Mouse (Mus musculus) stomach, embryonic 15.5 days (tissue): ENCODE measurements around the gene Sec23ip. TPM values are rescaled to one million over a fixed set of nuclear protein-coding genes. Genes with fewer than 3 reads are reported as not detected.
A peak's percentile ranks its signal among the peaks of the same experiment; 100 is the strongest.

Source experiments
- ATAC-seq: fragments of 200-750 bp; cut with Nextera tagmentation; 2 replicates; pipeline ENCODE4 v1.8.0; 2017; ENCODE audit warnings: low read depth, moderate number of reproducible peaks, moderate TSS enrichment; ENCODE audit not compliant: insufficient read depth, low FRiP score
- H3K27ac ChIP-seq: fragments of 300-500 bp; sonication (generic); 2 replicates; pipeline ENCODE4 v1.5.1; 2015; ENCODE audit warnings: mild to moderate bottlenecking, inconsistent platforms
- H3K27me3 ChIP-seq: fragments of 300-500 bp; sonication (generic); replicated peaks from 2 replicates; pipeline ENCODE4 v1.6.1; 2015; ENCODE audit warnings: inconsistent platforms
- H3K36me3 ChIP-seq: fragments of 300-500 bp; sonication (generic); 2 replicates; pipeline ENCODE4 v1.6.1; 2015; ENCODE audit warnings: inconsistent platforms
- H3K4me1 ChIP-seq: fragments of 300-500 bp; sonication (generic); 2 replicates; pipeline ENCODE4 v1.6.1; 2015; ENCODE audit warnings: inconsistent platforms
- H3K4me2 ChIP-seq: fragments of 300-500 bp; sonication (generic); 2 replicates; pipeline ENCODE4 v1.6.1; 2015; ENCODE audit warnings: mild to moderate bottlenecking, inconsistent platforms
- H3K4me3 ChIP-seq: fragments of 300-500 bp; sonication (generic); replicated peaks from 2 replicates; pipeline ENCODE4 v1.5.1; 2015; ENCODE audit warnings: inconsistent platforms
- H3K9ac ChIP-seq: fragments of 300-500 bp; sonication (generic); 2 replicates; pipeline ENCODE4 v1.6.1; 2015; ENCODE audit warnings: inconsistent platforms
- H3K9me3 ChIP-seq: fragments of 300-500 bp; sonication (generic); 2 replicates; pipeline ENCODE4 v1.6.1; 2016; ENCODE audit warnings: inconsistent platforms
- WGBS: fragments of 180-500 bp; shearing (Covaris S2); methylation state at CpG from one replicate; pipeline ENCODE4 v1.1.7; 2015; 5-methylcytosine and 5-hydroxymethylcytosine counted together
- polyA plus RNA-seq: library from polyadenylated mRNA; unstranded; fragments of >200 nt; fragmentation: Nextera tagmentation; extraction: Ambion mirVana; gene quantifications from 2 replicates; pipeline ENCODE4 v1.2.1, GENCODE M21; 2015

The Sec23ip gene
- polyA plus RNA-seq, 1 experiment from 2014 or later: 32.3 TPM

- Histone ChIP-seq H3K9me3 (no peaks in the 10 kb centered on the region), H3K9ac (peak overlapping the region; percentile 98), H3K4me2 (peak overlapping the region; percentile 76), H3K27ac (peak overlapping the region; percentile 88), H3K36me3 (peaks cover 1% of the 10 kb centered on the region; the same call in 1 of the 2 replicates), H3K4me3 (peak overlapping the region; percentile 98), H3K4me1 (peaks cover 12% of the 10 kb centered on the region), H3K27me3 (no peaks in the 10 kb centered on the region)
- WGBS: under 1% methylated on average over 55 of the region's 80 CpGs
- ATAC-seq: peak; percentile 15; the same call in 1 of the 2 replicates
Measured at GRCm38 (mm10) chr7:128739462-128740277, 5.1 kb upstream of the Sec23ip start.

DNA sequence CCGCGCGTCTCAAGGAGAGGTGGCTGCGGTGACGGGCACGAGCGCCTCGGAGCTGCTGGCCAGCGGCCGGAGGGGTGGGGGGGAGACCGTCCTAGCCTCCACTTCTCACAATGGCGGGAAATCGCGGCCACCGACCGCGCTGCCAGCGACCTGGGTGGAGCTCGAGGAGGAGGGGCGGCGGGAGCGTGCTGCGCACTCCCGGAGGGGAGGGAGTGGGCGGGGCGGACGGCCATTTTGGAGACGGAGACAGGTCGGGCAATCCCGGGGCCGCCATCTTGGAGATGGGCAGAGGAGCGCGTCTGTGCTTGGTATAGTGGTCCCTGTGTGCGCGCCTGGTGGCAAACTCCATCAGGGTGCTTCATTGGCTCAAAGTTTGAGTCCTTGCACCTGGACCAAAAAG is 4.4 kb upstream of the Sec23ip start, which contains the start of gene Mcmbp:
TSS of gene Mcmbp (minus strand) at position 162 of the 400 bp plus-strand sequence.
- peak within 1 kb of the TSS; percentile 76 for H3K4me2 ChIP-seq
- under 1% methylated on average over 31 of the region's 35 CpGs for WGBS
- peak within 1 kb of the TSS; percentile 98 for H3K9ac ChIP-seq
- H3K27ac ChIP-seq: peak within 1 kb of the TSS; percentile 88
- peak; percentile 88 for ATAC-seq
- no peaks in the 10 kb centered on the region for H3K9me3 ChIP-seq
- no peaks in the 10 kb centered on the region for H3K36me3 ChIP-seq
- peak within 1 kb of the TSS; percentile 98 for H3K4me3 ChIP-seq
- peaks cover 12% of the 10 kb centered on the region for H3K4me1 ChIP-seq
- H3K27me3 ChIP-seq: no peaks in the 10 kb centered on the region

DNA sequence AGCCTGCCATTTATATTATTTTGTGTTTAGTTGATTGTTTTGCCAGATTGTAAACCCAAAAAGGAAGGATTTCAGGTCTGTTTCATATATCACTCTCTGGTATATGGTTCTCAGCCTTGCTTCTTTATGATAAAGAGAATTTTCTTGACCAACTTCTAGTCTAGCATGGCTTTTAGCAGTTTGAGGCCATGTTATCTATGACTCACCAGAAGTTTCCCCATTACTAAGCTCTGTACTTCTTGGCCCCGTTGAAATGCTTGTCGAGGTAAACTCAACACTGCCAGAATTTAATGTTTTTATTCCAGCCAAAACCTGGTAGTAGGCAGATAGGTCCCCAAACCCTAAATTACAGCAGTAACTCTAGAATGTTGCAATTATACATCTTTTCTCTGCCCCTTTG is 845 bp upstream of the Sec23ip start:
- ATAC-seq: no peak
- H3K4me1 ChIP-seq: peaks cover 19% of the 10 kb centered on the region
- H3K4me3 ChIP-seq: peak overlapping the region; percentile 99; the same call in 1 of the 2 replicates
- H3K27me3 ChIP-seq: no peaks in the 10 kb centered on the region
- WGBS: 52% methylated on average over 2 of the region's 2 CpGs
- H3K4me2 ChIP-seq: peak overlapping the region; percentile 86; the same call in 1 of the 2 replicates
- H3K9me3 ChIP-seq: no peaks in the 10 kb centered on the region
- no peak overlapping the region for H3K27ac ChIP-seq
- no peak overlapping the region for H3K9ac ChIP-seq
- no peaks in the 10 kb centered on the region for H3K36me3 ChIP-seq

- Histone ChIP-seq H3K36me3 (peaks cover 7% of the 10 kb centered on the region; the same call in 1 of the 2 replicates), H3K4me3 (peak overlapping the region; percentile 99), H3K27ac (no peak overlapping the region), H3K4me1 (peaks cover 19% of the 10 kb centered on the region), H3K9me3 (no peaks in the 10 kb centered on the region), H3K9ac (peak overlapping the region; percentile 94; the same call in 1 of the 2 replicates), H3K27me3 (no peaks in the 10 kb centered on the region), H3K4me2 (peak overlapping the region; percentile 86)
- WGBS: 80% methylated on average over 10 of the region's 10 CpGs
- ATAC-seq: no peak
Measured at GRCm38 (mm10) chr7:128746151-128746550, 1.4 kb downstream of the Sec23ip start.

- no peak overlapping the region for H3K4me2 ChIP-seq
- H3K36me3 ChIP-seq: peaks cover 16% of the 10 kb centered on the region
- H3K4me3 ChIP-seq: no peak overlapping the region
- no peak overlapping the region for H3K9ac ChIP-seq
- peak; percentile 67 for ATAC-seq
- no peaks in the 10 kb centered on the region for H3K9me3 ChIP-seq
- H3K4me1 ChIP-seq: peaks cover 19% of the 10 kb centered on the region
- H3K27me3 ChIP-seq: no peaks in the 10 kb centered on the region
- H3K27ac ChIP-seq: no peak overlapping the region
- WGBS: 48% methylated on average over 3 of the region's 3 CpGs
Measured at GRCm38 (mm10) chr7:128748758-128749157, 4.0 kb downstream of the Sec23ip start.

DNA sequence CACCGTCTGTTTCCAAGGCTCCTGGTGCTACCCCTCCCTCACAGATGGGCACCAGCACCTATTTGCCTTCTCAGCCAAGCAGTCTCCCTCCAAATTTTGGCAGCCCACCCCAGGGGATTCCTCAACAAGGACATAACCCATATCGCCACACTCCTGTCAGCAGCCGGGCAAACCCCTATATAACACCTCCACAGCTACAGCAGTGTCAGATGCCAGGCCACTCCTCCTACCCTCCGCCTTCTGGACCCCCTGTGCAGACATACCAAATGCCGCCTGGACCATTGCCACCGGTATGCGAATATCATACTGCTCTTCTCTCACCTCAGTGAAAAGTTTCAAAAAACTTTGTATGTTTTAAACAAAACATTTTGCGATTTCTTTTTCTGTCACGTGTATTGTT is 5.6 kb downstream of the Sec23ip start:
- Histone ChIP-seq H3K36me3 (peaks cover 30% of the 10 kb centered on the region), H3K27ac (no peak overlapping the region), H3K9ac (no peak overlapping the region), H3K9me3 (no peaks in the 10 kb centered on the region), H3K4me2 (no peak overlapping the region), H3K27me3 (no peaks in the 10 kb centered on the region), H3K4me1 (peaks cover 19% of the 10 kb centered on the region), H3K4me3 (no peak overlapping the region)
- ATAC-seq: no peak
- 91% methylated on average over 9 of the region's 9 CpGs for WGBS

DNA sequence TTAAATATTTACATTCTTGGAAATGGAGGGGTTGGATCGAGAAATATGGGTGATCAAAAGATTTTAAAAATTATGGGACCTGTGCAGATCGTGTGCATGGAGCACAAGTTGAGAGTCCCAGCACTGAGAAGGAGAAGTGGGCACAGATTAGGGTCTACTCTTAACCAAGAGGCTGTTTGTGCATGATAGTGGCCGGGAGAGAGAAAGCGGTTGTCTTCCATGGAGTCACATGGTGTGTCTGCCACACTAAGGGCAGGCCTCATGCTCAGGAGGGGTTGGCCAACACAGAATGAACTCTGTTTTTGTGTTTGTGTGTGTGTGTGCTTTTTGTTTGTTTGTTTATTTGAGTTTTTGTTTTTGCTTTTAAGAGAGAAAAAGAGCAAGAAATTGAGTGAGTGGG is 7.3 kb downstream of the Sec23ip start:
- no peak for ATAC-seq

GRCm38 (mm10) chr7:128755396-128755795 is 10.7 kb downstream of the Sec23ip start:
- Histone ChIP-seq H3K27me3 (no peaks in the 10 kb centered on the region), H3K4me1 (no peaks in the 10 kb centered on the region), H3K9me3 (no peaks in the 10 kb centered on the region), H3K27ac (no peak overlapping the region), H3K4me3 (no peak overlapping the region), H3K4me2 (no peak overlapping the region), H3K9ac (no peak overlapping the region), H3K36me3 (peaks cover 56% of the 10 kb centered on the region)
- ATAC-seq: no peak
- 77% methylated on average over 1 of the region's 1 CpGs for WGBS

More for the DNA sequence above, 7.3 kb downstream of the Sec23ip start:
- H3K9me3 ChIP-seq: no peaks in the 10 kb centered on the region
- H3K4me1 ChIP-seq: peaks cover 4% of the 10 kb centered on the region; the same call in 1 of the 2 replicates
- H3K36me3 ChIP-seq: peaks cover 35% of the 10 kb centered on the region
- no peaks in the 10 kb centered on the region for H3K27me3 ChIP-seq
- H3K4me2 ChIP-seq: no peak overlapping the region
- no peak overlapping the region for H3K4me3 ChIP-seq
- H3K9ac ChIP-seq: no peak overlapping the region
- WGBS: 78% methylated on average over 4 of the region's 4 CpGs
- H3K27ac ChIP-seq: no peak overlapping the region

DNA sequence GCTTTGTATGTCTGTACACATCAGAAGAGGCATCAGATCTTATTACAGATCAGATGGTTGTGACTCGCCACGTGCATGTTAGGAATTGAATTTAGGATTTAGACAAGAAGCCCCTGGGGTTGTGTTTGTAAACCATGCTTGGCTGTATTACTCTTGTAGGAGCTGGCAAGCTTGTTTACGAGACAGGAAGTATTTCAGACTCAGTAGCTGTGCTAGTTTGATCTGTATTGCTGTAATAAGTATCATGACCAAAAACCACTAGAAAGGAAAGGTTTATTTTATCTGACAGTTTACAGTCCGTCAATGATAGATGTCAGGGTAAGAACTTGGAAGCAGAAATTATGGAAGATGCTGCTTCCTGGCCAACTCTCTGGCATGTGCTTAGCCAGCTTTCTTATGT is 14.2 kb downstream of the Sec23ip start:
- WGBS: 83% methylated on average over 4 of the region's 4 CpGs

DNA sequence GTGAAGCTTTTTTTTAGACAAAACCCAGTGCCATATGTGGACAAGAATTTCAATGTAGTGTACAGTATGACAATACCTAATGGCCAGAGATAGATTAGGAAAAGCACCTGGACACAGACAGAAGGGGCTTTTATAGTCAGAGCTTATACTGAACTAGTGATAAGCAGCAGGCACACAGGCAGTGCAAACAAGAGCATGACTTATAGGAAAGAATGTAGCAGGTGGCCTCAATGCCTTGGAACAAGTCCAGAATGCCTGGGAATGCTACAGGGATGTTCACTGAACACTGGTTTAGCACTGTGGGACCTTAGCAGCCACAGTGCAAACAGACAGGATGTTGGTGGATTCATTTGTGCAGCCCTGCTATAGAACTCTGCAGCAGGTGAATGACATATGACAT is 22.0 kb downstream of the Sec23ip start:
- Histone ChIP-seq H3K36me3 (peaks cover 64% of the 10 kb centered on the region), H3K4me1 (no peaks in the 10 kb centered on the region), H3K27ac (no peak overlapping the region), H3K27me3 (no peaks in the 10 kb centered on the region), H3K4me2 (no peak overlapping the region), H3K9me3 (no peaks in the 10 kb centered on the region), H3K4me3 (no peak overlapping the region), H3K9ac (no peak overlapping the region)
- ATAC-seq: peak; percentile 77; the same call in 1 of the 2 replicates

More for the DNA sequence above, 14.2 kb downstream of the Sec23ip start:
- Histone ChIP-seq H3K9me3 (no peaks in the 10 kb centered on the region), H3K27ac (no peak overlapping the region), H3K27me3 (no peaks in the 10 kb centered on the region), H3K36me3 (peaks cover 65% of the 10 kb centered on the region), H3K4me2 (no peak overlapping the region), H3K4me3 (no peak overlapping the region), H3K4me1 (no peaks in the 10 kb centered on the region), H3K9ac (no peak overlapping the region)
- ATAC-seq: no peak

GRCm38 (mm10) chr7:128777201-128777600 is 32.5 kb downstream of the Sec23ip start:
- no peak for ATAC-seq
- peaks cover 65% of the 10 kb centered on the region for H3K36me3 ChIP-seq
- no peaks in the 10 kb centered on the region for H3K9me3 ChIP-seq
- H3K27ac ChIP-seq: no peak overlapping the region
- no peak overlapping the region for H3K9ac ChIP-seq
- H3K27me3 ChIP-seq: no peaks in the 10 kb centered on the region
- 82% methylated on average over 6 of the region's 6 CpGs for WGBS
- H3K4me3 ChIP-seq: no peak overlapping the region
- no peaks in the 10 kb centered on the region for H3K4me1 ChIP-seq
- no peak overlapping the region for H3K4me2 ChIP-seq

- no peaks in the 10 kb centered on the region for H3K27me3 ChIP-seq
- no peaks in the 10 kb centered on the region for H3K9me3 ChIP-seq
- H3K27ac ChIP-seq: no peak overlapping the region
- H3K4me3 ChIP-seq: no peak overlapping the region
- H3K36me3 ChIP-seq: peaks cover 54% of the 10 kb centered on the region
- no peak overlapping the region for H3K9ac ChIP-seq
- no peaks in the 10 kb centered on the region for H3K4me1 ChIP-seq
- ATAC-seq: no peak
- H3K4me2 ChIP-seq: no peak overlapping the region
- WGBS: 44% methylated on average over 6 of the region's 6 CpGs
Measured at GRCm38 (mm10) chr7:128779305-128779704, 34.6 kb downstream of the Sec23ip start.
